Mouse (Mus musculus) CD4-positive naive resting alpha-beta T cell, adult 76 days (primary cell): ENCODE measurements around the gene Gm12845. TPM values are rescaled to one million over a fixed set of nuclear protein-coding genes. Genes with fewer than 3 reads are reported as not detected.

Source experiments
- total RNA-seq: library from RNA; stranded (reverse); gene quantifications from one replicate; pipeline ENCODE4 v1.2.4, GENCODE M21; 2023

Gene Gm12845
- not detected for total RNA-seq

DNA sequence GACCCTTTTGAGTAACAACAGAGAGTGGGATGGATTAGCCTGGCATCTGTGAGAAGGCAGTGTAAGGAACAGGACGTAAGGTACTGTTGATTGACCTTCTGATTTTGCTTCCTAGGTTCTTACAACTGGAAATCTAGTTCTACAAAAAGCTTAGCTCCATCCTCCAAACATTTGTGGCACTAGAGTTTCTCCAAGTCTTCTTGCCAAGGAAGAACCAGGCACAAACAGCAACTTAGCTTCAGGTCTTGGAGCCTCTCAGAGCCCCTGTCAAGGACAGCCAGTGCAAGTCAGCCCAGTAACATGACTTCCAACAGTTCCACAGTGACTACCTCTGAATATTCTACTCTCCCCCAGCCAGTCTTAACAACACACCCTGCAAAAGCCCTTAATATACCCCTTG lies at the start of gene Gm12845:
TSS of gene Gm12845 (plus strand) at position 301 of the 400 bp plus-strand sequence.

DNA sequence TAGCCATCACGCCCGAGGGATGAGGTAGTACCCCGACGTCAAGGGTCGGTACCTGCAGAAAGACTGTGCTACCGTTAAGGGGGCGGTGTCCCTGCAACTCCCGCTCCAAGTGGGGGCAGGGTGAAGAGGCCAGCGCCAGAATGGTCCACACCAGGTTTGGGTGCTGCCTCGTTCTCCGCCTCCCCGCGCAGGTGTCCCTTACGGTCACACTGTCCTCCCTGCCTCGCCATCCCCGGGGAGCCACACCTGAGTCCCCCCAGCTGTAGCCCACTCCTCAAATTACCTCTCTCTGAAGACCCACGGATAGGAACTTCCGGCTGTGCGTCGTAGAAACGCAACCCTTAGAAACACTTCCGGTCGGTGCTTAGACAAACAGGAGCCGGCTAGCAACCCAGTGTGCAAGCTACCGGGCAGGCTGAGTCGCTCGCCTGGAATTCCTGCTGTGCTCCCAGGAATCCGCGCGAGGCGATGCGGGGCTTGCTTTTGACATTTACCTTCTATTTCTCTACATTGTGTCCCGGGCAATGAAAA lies 42.2 kb upstream of the Gm12845 start, which contains the start of gene Dmap1:
TSS of gene Dmap1 (minus strand) at position 343 of the 531 bp plus-strand sequence.

DNA sequence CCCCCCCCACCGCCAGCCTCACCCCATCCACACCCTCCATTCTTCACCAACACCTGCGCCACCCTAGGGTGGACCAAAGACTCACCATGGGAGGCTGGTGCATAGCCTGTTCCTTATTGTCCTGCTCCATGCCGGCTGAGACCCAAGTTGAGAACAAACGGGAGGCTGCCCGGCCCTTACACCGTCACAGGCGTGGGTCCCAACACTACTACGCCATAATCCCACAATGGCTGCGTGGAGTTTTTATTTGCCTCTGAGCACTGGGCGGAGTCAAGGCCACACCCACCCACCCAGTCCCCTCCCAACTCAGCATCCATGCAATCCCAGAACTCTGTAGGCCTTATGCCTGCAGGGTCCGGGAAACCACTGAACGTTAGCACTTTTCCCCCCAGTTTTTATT lies 41.2 kb downstream of the Gm12845 start, which contains the start of gene Klf17:
TSS of gene Klf17 (minus strand) at position 233 of the 400 bp plus-strand sequence.

Other genes with a start within 250 kb of the Gm12845 start
- 218 TPM for gene Rnf220, start 227.4 kb upstream of the Gm12845 start, total RNA-seq
- 41.8 TPM for gene Eri3, start 174.0 kb upstream of the Gm12845 start, total RNA-seq
- gene Dmap1, start 42.1 kb upstream of the Gm12845 start, total RNA-seq, result 25.6 TPM
- not detected for gene Klf17, start 41.2 kb downstream of the Gm12845 start, total RNA-seq
- 1.5 TPM for gene Slc6a9, start 110.1 kb downstream of the Gm12845 start, total RNA-seq
- not detected for gene Ccdc24, start 148.1 kb downstream of the Gm12845 start, total RNA-seq
- gene B4galt2, start 159.1 kb downstream of the Gm12845 start, total RNA-seq, result not detected
- gene Atp6v0b, start 162.9 kb downstream of the Gm12845 start, total RNA-seq, result 76.9 TPM
- gene Dph2, start 167.6 kb downstream of the Gm12845 start, total RNA-seq, result 9.3 TPM
- gene Ipo13, start 190.6 kb downstream of the Gm12845 start, total RNA-seq, result 43.5 TPM
- not detected for gene Artn, start 205.4 kb downstream of the Gm12845 start, total RNA-seq